ENCODE assay signal across 1 mouse cellular context in genomic region chr2:158556225-158556624, GRCm38 (mm10).
TF ChIP-seq lines count a peak whose summit lies in the region.

No protein-coding gene starts in this region.

TF ChIP-seq in myocyte, 11 proteins besides CTCF, POLR2A, EP300 and RAD21 (continued from another document):
- TF ChIP-seq MAX (IDR thresholded peaks at IDR 0.05; ENCODE audit: low read depth), result no peak
- no peak for TF ChIP-seq MYOD1 (IDR thresholded peaks at IDR 0.05; ENCODE audit: control insufficient read depth in 1 of 3, insufficient read length in 2 of 3, low read depth in 2 of 3)
- no peak for TF ChIP-seq TCF12 (IDR thresholded peaks at IDR 0.05; ENCODE audit: insufficient read depth, poor library complexity, severe bottlenecking)
- TF ChIP-seq USF1 (IDR thresholded peaks at IDR 0.05; ENCODE audit: low read depth), result no peak
- no peak for TF ChIP-seq SRF (IDR thresholded peaks at IDR 0.05; ENCODE audit: control insufficient read depth, insufficient read length, low read depth)
- TF ChIP-seq CEBPB (IDR thresholded peaks at IDR 0.05; ENCODE audit: insufficient read depth, poor library complexity, severe bottlenecking), result no peak
- no peak for TF ChIP-seq REST (IDR thresholded peaks at IDR 0.05; ENCODE audit: insufficient read depth, insufficient read length)
- no peak for TF ChIP-seq E2F4 (IDR thresholded peaks at IDR 0.05; ENCODE audit: insufficient read depth)
